Mouse (Mus musculus) heart, embryonic 15.5 days (tissue): ENCODE data around the gene Ap1m2. TPM values are rescaled to one million over a fixed set of nuclear protein-coding genes. Genes with fewer than 3 reads are reported as not detected.
A peak's percentile ranks its signal among the peaks of the same experiment; 100 is the strongest.
"Not testable (repeated sequence)": the region's sequence is repeated elsewhere in the genome, so short reads cannot be mapped to it uniquely, and the experiment has no call there.

Experiments used
- ATAC-seq: fragments of 200-750 bp; cut with Nextera tagmentation; replicated peaks from 2 replicates; pipeline ENCODE4 v1.8.0; 2017; ENCODE audit warnings: low read depth, moderate TSS enrichment; ENCODE audit not compliant: insufficient number of reproducible peaks, insufficient read depth, low FRiP score
- H3K27ac ChIP-seq: fragments of 300-500 bp; sonication (generic); 2 replicates; pipeline ENCODE4 v1.5.1; 2015; ENCODE audit warnings: mild to moderate bottlenecking, inconsistent platforms
- H3K27me3 ChIP-seq: fragments of 300-500 bp; sonication (generic); 2 replicates; pipeline ENCODE4 v1.6.1; 2015; ENCODE audit warnings: inconsistent platforms
- H3K36me3 ChIP-seq: fragments of 300-500 bp; sonication (generic); 2 replicates; pipeline ENCODE4 v1.6.1; 2015; ENCODE audit warnings: mild to moderate bottlenecking, inconsistent platforms
- H3K4me1 ChIP-seq: fragments of 300-500 bp; sonication (generic); replicated peaks from 2 replicates; pipeline ENCODE4 v1.6.1; 2015; ENCODE audit warnings: inconsistent platforms
- H3K4me2 ChIP-seq: fragments of 300-500 bp; sonication (generic); 2 replicates; pipeline ENCODE4 v1.6.1; 2015; ENCODE audit warnings: inconsistent platforms, mild to moderate bottlenecking, moderate library complexity
- H3K4me3 ChIP-seq: fragments of 300-500 bp; sonication (generic); 2 replicates; pipeline ENCODE4 v1.5.1; 2015; ENCODE audit warnings: mild to moderate bottlenecking, inconsistent platforms
- H3K9ac ChIP-seq: fragments of 300-500 bp; sonication (generic); 2 replicates; pipeline ENCODE4 v1.6.1; 2015; ENCODE audit warnings: mild to moderate bottlenecking, inconsistent platforms
- H3K9me3 ChIP-seq: fragments of 300-500 bp; sonication (generic); replicated peaks from 2 replicates; pipeline ENCODE4 v1.6.1; 2016; ENCODE audit warnings: inconsistent platforms
- WGBS: fragments of 180-500 bp; shearing (Covaris S2); methylation state at CpG from one replicate; pipeline ENCODE4 v1.1.7; 2015; ENCODE audit warnings: mixed read lengths; 5-methylcytosine and 5-hydroxymethylcytosine counted together
- polyA plus RNA-seq: library from polyadenylated mRNA; unstranded; fragments of >200 nt; fragmentation: Nextera tagmentation; extraction: Ambion mirVana; gene quantifications from 2 replicates; pipeline ENCODE4 v1.2.1, GENCODE M21; 2015

Gene Ap1m2
- polyA plus RNA-seq, 1 experiment from 2014 or later, result 1.8 TPM

DNA sequence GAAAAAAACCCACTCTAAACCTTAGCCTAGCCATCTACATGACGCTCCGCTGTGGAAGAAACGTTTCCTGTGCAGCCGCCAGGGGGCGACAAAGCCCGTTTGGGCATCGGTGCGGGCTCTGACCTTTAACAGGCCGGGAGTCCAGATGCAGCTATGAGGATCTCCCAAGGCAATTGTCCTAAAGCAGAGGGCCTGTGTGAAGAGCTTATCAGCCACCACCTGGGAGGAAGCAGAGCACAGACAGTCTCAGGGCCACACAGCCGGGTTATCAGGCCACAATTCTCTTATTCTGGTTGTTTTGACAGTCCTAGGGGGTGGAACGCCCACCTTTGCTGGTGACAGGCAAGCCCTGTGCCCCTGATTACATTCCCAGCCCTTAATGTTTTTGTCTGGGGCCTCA lies 1.3 kb upstream of the Ap1m2 start:
- H3K27ac ChIP-seq, result no peak overlapping the region
- no peaks in the 10 kb centered on the region for H3K9me3 ChIP-seq
- no peak overlapping the region for H3K9ac ChIP-seq
- peak; percentile 81 for ATAC-seq
- H3K4me1 ChIP-seq, result peaks cover 6% of the 10 kb centered on the region
- H3K27me3 ChIP-seq, result peaks cover 17% of the 10 kb centered on the region
- H3K36me3 ChIP-seq, result no peaks in the 10 kb centered on the region
- H3K4me3 ChIP-seq, result no peak overlapping the region
- no peak overlapping the region for H3K4me2 ChIP-seq
- 8% methylated on average over 11 of the region's 11 CpGs for WGBS

DNA sequence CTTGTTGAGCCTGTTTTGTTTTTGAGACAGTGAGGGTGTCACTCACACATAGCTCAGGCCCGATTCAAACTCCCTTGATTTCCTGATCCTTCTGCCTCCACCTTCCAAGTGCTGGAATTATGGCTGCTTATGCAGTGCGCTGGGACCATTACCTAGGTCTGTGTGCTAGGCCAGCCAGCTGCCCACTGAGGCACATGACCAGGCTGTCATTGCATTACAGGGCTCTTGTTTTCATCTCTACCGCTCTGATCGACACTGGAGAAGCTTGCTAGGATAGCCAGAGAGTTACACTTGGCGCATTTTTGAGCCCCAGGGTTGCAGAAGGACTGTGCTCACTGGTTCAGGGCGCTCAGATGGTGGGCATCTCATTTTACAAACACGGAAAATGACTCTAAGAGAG lies 442 bp downstream of the Ap1m2 start:
- Histone ChIP-seq H3K9me3 (no peaks in the 10 kb centered on the region), H3K9ac (no peak overlapping the region), H3K27ac (no peak overlapping the region), H3K36me3 (no peaks in the 10 kb centered on the region), H3K4me2 (peak overlapping the region; percentile 29; the same call in 1 of the 2 replicates), H3K4me1 (peaks cover 6% of the 10 kb centered on the region), H3K27me3 (peaks cover 17% of the 10 kb centered on the region), H3K4me3 (peak overlapping the region; percentile 35)
- ATAC-seq, result no peak
- 33% methylated on average over 7 of the region's 7 CpGs for WGBS

DNA sequence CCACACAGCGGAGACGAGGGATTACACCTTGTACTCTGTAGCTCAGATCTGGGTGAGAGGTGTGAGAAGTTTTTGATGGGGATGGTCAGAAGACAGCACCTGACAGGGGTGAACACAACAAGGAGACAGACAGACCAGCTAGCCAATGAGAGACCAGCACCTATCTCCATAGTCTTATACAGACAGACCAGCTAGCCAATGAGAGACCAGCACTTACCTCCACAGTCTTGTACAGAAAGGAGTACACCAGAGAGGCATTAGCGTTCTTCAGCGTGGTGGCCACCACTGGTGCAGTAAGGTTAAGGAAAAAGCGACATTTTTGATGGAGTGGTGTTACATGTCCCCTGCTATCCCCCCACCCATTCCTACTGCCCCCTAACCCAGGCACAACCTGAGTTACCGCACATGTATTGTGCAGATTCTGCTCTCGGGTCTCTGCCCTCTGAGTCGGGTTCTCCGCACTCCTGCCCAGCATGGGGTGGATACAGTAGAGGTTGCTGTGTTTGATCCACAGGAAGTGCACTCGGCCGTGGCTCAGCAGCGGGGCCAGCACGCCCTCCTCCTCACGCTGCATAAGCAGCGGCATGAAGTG lies 2.9 kb downstream of the Ap1m2 start:
- no peak overlapping the region for H3K9ac ChIP-seq
- 58% methylated on average over 15 of the region's 15 CpGs for WGBS
- no peak overlapping the region for H3K27ac ChIP-seq
- no peak overlapping the region for H3K4me3 ChIP-seq
- no peaks in the 10 kb centered on the region for H3K36me3 ChIP-seq
- H3K4me2 ChIP-seq, result no peak overlapping the region
- H3K27me3 ChIP-seq, result peaks cover 17% of the 10 kb centered on the region
- peaks cover 6% of the 10 kb centered on the region for H3K4me1 ChIP-seq
- no peaks in the 10 kb centered on the region for H3K9me3 ChIP-seq
- ATAC-seq, result no peak

DNA sequence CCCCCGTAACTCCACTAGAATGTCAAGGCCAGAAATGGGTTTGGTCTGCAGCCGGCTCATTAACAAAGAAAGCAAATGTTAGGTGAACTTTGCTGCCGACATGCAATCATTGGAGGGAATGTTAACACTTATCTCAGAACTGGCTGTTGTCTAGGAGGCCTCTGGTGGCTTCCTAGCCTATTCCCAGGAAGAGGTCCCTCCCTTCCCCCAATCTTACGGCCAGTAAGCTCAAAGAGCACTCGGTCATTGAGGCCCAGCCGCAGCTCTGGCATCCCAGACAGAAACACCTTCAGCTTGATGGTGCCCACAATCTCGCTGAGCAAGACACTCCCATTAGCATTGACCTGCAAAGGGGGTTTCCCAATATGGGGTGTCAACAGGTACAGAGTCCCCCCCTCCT lies 7.1 kb downstream of the Ap1m2 start:
- no peaks in the 10 kb centered on the region for H3K27me3 ChIP-seq
- ATAC-seq, result no peak
- H3K4me1 ChIP-seq, result no peaks in the 10 kb centered on the region
- no peak overlapping the region for H3K4me3 ChIP-seq
- WGBS, result 62% methylated on average over 7 of the region's 7 CpGs
- no peaks in the 10 kb centered on the region for H3K9me3 ChIP-seq
- H3K27ac ChIP-seq, result no peak overlapping the region
- no peaks in the 10 kb centered on the region for H3K36me3 ChIP-seq
- no peak overlapping the region for H3K9ac ChIP-seq
- H3K4me2 ChIP-seq, result no peak overlapping the region

- ATAC-seq, result no peak
- no peak overlapping the region for H3K9ac ChIP-seq
- H3K4me3 ChIP-seq, result no peak overlapping the region
- no peaks in the 10 kb centered on the region for H3K36me3 ChIP-seq
- 80% methylated on average over 10 of the region's 10 CpGs for WGBS
- H3K9me3 ChIP-seq, result no peaks in the 10 kb centered on the region
- no peaks in the 10 kb centered on the region for H3K27me3 ChIP-seq
- no peak overlapping the region for H3K4me2 ChIP-seq
- H3K4me1 ChIP-seq, result no peaks in the 10 kb centered on the region
- no peak overlapping the region for H3K27ac ChIP-seq
Observed at GRCm38 (mm10) chr9:21299014-21299413, 13.1 kb downstream of the Ap1m2 start.

GRCm38 (mm10) chr9:21292271-21292670 lies 19.9 kb downstream of the Ap1m2 start:
- ATAC-seq, result no peak
- no peak overlapping the region for H3K9ac ChIP-seq
- WGBS, result 93% methylated on average over 3 of the region's 3 CpGs
- H3K4me3 ChIP-seq, result no peak overlapping the region
- H3K4me1 ChIP-seq, result peaks cover 24% of the 10 kb centered on the region
- H3K9me3 ChIP-seq, result no peaks in the 10 kb centered on the region
- H3K36me3 ChIP-seq, result no peaks in the 10 kb centered on the region
- H3K27me3 ChIP-seq, result no peaks in the 10 kb centered on the region
- H3K4me2 ChIP-seq, result no peak overlapping the region
- no peak overlapping the region for H3K27ac ChIP-seq

- peak overlapping the region; percentile 78 for H3K4me3 ChIP-seq
- ATAC-seq, H3K27me3 ChIP-seq, H3K36me3 ChIP-seq, H3K9me3 ChIP-seq: not testable (repeated sequence)
- peaks cover 28% of the 10 kb centered on the region for H3K4me1 ChIP-seq
- H3K9ac ChIP-seq, result peak overlapping the region; percentile 44; the same call in 1 of the 2 replicates
- peak overlapping the region; percentile 82 for H3K27ac ChIP-seq
- WGBS, result 19% methylated on average over 7 of the region's 7 CpGs
- peak overlapping the region; percentile 71 for H3K4me2 ChIP-seq
Observed at GRCm38 (mm10) chr9:21291868-21292267, 20.3 kb downstream of the Ap1m2 start.

DNA sequence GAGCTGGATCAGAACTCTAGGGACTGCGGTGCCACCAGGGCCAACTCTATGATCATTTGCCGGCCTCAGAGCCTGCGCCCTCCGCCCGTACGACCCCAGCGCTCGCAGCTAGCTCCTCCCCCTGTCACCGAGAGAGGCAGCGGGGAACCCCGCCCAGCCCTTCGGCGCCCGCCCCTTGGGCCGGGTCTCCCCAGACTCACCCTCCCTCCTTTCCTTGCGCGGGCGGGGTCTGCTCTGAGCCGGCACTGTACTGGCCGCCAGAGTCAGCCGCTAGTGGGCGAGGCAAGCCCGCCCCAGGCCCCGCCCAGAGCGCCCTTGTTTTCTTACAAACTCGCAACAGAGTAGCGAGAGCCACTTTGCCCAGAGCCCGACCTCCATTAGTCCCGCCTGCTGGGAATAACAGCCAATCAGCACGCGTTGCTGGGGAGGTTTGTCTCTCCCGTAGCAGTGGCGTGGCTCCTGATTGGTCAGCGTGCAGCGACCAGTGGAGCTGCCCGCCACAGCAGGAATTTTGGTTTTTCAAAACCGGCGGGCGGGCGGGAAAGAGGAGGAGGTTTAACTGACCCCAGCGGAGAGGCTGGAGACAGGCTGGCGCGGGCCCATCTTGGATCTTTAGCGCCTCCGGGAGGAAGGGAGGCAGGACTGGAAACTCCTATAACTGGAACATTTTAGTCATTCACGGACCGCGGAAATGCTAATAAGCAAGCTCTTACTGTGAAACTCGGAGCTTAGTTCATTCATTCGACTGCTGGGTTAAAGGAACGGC lies 20.9 kb downstream of the Ap1m2 start, which contains the start of gene Cdkn2d:
TSS of gene Cdkn2d (minus strand) at position 386 of the 766 bp plus-strand sequence.
- WGBS, result under 1% methylated on average over 51 of the region's 51 CpGs
- Histone ChIP-seq H3K4me2 (peak within 1 kb of the TSS; percentile 74), H3K4me3 (peak within 1 kb of the TSS; percentile 78), H3K4me1 (peaks cover 35% of the 10 kb centered on the region), H3K9ac (peak within 1 kb of the TSS; percentile 93), H3K27me3 (no peaks in the 10 kb centered on the region), H3K36me3 (no peaks in the 10 kb centered on the region), H3K9me3 (no peaks in the 10 kb centered on the region), H3K27ac (peak within 1 kb of the TSS; percentile 92)
- peak; percentile 94 for ATAC-seq

- Histone ChIP-seq H3K27me3 (no peaks in the 10 kb centered on the region), H3K9me3 (no peaks in the 10 kb centered on the region), H3K4me3 (peak overlapping the region; percentile 78), H3K27ac (peak overlapping the region; percentile 92), H3K36me3 (no peaks in the 10 kb centered on the region), H3K4me1 (peaks cover 35% of the 10 kb centered on the region), H3K9ac (peak overlapping the region; percentile 93), H3K4me2 (peak overlapping the region; percentile 74)
- no peak for ATAC-seq
- under 1% methylated on average over 20 of the region's 20 CpGs for WGBS
Observed at GRCm38 (mm10) chr9:21290589-21290988, 21.5 kb downstream of the Ap1m2 start.

GRCm38 (mm10) chr9:21289337-21289671 lies 22.8 kb downstream of the Ap1m2 start:
- Histone ChIP-seq H3K9ac (no peak overlapping the region), H3K27ac (peak overlapping the region; percentile 94; the same call in 1 of the 2 replicates), H3K9me3 (no peaks in the 10 kb centered on the region), H3K36me3 (peaks cover 4% of the 10 kb centered on the region; the same call in 1 of the 2 replicates), H3K4me2 (peak overlapping the region; percentile 74), H3K4me3 (peak overlapping the region; percentile 78), H3K4me1 (peaks cover 35% of the 10 kb centered on the region), H3K27me3 (no peaks in the 10 kb centered on the region)
- no peak for ATAC-seq
- 72% methylated on average over 2 of the region's 2 CpGs for WGBS

DNA sequence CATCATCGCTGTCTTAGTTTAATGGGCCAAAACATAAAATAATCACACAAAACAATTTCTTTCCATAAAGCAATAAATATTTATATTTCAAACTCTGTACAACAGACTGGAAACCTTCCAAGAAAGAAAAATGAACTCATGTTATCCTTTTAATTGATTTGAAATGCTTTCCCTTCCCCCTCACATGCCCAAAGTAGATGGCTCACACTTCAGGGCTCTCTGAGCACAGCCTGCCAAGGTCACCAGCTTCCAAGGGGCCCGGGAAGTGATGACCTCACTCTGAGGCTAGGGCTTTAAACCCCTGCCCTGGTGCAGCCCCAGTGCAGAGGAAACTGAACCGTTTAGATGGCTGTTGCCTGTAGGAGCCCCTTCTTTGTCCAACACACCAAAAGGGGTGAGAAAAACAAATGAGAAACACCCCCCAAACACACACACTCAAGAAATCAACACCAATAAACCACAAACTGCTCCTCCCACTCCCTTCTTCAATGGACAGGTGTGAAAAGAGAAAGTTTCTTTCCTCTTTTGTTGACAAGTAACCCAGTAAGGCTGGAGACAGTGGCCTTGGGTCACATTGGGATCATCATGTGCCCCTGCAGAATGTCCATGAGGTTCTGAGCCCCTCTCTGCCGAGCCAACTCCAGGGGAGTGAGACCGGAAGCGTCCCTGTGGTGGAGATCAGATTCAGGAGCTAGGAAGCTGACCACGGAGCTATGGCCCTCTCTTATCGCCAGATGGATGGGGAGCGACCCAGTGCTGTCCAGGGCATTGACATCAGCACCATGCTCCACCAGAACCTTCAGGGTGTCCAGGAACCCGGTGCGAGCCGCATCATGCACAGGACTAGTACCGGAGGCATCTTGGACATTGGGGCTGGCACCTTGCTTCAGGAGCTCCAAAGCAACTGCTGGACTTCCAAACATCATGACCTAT lies 23.5 kb downstream of the Ap1m2 start:
- Histone ChIP-seq H3K9ac (peak overlapping the region; percentile 49), H3K27ac (peak overlapping the region; percentile 94), H3K4me3 (peak overlapping the region; percentile 78), H3K27me3 (no peaks in the 10 kb centered on the region), H3K4me2 (peak overlapping the region; percentile 74), H3K4me1 (peaks cover 35% of the 10 kb centered on the region), H3K9me3 (no peaks in the 10 kb centered on the region), H3K36me3 (peaks cover 10% of the 10 kb centered on the region; the same call in 1 of the 2 replicates)
- ATAC-seq, result no peak
- WGBS, result 66% methylated on average over 13 of the region's 13 CpGs
